Mouse (Mus musculus) left cerebral cortex, postnatal 14 days (tissue): Measurements from ENCODE around the gene Ube2c. TPM values are rescaled to one million over a fixed set of nuclear protein-coding genes. Genes with fewer than 3 reads are reported as not detected.

ENCODE experiments used
- DNase-seq, 2 experiments: peaks; one replicate each; pipeline ENCODE4 v3.0.0; 2021 to 2022; ENCODE audit warnings: low spot score in 2 of 2, mixed read lengths in 1 of 2
- intact Hi-C: fragments of 180-260 bp; cut with DNase I; formaldehyde crosslinking; loops from one replicate; pipeline ENCODE4 v1.15.1; 2025
- total RNA-seq, 2 experiments: library from RNA; stranded (reverse); gene quantifications; 2 replicates each; pipeline ENCODE4 v1.2.3; 2021

Ube2c gene
- total RNA-seq, 2 experiments from 2014 or later, result 2.0 to 3.0 TPM

DNA sequence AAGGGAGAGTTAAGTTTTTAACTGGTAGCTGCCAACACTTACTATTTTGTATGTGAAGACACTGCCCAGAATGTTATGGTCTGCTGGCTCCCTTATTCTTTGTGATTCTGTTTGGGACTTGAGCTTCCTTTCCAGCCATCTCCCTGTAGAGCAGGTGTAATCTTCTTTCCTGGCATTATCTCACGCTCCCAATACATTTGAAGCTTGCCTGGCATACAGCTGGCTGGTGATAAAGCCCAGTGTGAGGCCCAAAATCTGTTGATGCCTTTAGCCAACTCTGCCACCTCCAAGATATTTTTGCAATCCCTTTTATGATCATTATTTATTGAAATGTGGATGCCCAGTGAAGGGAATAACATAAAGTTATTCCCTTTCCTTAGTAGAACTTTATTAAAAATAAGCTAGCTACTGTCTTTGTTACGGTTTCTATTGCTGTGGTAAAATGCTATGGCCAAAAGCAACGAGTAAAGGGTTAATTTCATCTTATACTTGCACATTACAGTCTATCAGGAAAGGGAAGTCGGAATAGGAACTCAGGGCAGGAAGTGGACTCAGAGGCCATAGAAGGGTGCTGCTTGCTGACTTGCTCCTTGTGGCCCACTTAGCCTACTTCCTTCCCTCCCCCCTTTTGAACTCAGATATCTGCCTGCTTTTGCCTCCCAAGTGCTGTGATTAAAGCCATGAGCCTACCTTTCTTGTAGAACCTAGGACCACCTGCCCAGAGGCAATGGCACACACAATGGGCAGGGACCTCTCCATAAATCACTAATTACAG is 9.5 kb upstream of the Ube2c start:
- intact Hi-C loops, result no loop called here
- DNase-seq, result no peak

DNA sequence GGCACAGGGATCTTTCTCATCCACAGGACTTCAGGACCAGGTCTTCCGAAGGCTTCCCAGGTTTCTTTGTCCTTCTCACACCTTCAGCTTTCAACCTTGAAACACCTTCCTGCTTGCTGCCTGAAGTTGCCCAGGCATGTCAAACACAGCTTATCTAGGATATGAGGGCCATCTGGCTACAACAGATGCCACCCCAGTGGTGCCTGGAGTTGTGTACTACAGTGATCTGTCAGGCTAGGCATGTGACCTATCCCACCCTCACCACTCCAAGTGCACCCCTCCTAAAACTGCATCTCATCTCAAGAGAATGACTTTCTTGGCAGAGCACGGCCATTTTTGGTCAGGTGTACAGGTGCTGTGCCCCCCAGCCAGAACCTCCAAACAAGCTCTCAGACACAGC is 8.2 kb upstream of the Ube2c start:
- no peak for DNase-seq
- intact Hi-C loops, result no loop called here

DNA sequence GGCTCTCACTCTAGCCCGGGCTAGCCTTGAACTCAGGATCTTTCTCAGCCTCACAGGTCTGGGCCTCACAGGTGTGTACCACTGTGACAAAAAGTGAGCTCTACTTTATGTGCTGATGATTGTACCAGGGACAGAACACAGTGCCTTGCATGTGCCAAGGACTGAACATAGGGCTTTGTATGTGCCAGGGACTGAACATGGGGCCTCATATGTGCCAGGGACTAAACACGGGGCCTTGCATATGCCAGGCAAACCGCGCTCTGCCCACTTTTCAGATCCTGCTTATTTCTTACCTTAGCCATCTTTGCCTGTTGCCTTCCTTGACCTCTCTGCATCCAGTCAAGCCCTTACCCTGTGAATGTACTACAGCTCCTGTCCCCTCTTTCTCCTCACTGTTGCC is 7.7 kb upstream of the Ube2c start:
- DNase-seq, result no peak
- intact Hi-C loops, result no loop called here

DNA sequence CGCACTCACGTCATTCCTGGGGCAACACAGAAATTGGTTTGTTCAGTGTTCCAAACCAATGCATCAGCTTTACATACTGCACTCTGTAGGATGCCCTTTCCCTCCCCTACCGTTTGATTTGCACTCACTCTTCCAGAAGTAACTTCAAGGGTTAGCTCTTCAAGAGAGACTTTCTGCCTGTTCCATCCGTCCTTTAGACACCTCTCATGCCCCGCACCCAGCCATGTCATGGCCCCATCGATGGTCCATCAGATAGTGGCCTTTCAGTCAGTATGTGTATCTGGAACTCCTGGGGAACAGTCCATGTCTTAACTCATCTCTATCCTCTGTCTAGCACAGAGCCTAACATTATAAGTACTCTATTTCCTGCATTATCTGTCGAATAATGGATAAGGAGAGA is 7.1 kb upstream of the Ube2c start:
- DNase-seq, result no peak
- intact Hi-C loops, result no loop called here

DNA sequence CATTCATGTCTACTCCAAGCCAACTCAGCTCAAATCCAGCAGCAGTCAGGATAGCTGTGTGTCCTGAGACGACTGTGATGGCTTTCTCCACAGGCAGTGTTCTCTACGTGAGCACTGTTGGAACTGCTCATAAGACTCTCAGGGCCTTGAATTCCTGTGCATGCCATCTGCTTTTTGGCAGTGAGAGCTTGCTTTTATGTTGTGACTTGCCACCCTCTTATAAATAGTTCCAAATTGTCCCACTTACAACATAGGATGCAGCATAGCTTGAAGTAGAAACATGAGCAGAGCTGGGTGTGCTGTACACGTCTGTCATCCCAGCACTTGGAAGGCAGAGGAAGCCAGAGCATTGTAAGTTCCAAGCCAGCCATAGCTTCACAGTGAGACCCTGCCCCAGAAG is 3.9 kb upstream of the Ube2c start:
- DNase-seq, result peak; percentile 51 to 81
- intact Hi-C loops, result no loop called here

DNA sequence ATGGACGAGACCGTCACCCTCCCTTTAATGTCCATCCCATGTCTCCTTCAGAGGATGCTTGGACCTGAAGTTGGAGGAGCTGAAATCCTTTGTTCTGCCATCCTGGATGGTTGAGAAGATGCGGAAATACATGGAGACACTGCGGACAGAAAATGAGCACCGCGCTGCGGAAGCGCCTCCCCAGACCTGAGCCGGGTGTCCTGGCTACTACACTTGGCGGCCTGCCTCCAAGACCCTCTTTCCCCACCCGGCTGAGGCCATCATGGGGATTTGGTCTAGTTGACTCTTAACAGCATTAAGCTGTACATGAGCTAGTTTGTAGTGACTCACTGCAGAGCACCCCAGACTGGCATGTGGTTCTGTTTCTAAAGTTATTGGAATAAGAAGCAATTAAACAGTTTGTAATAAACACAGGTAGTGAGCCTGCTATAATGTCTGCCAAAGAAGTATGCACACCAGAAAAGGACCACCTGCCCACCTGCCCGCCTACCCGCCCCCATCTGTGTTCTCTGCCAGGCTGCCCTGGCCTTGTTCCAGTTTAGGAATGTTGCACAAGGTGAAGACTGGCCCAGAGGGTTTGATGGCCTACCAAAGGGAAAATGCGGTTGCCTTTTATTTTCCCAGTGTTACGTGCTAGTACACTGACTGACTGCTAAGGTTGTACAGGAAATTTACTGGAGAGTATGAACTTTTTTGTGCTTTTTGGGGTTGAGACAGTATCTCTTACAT is 1.7 kb upstream of the Ube2c start:
- intact Hi-C loops, result no loop called here
- no peak for DNase-seq

DNA sequence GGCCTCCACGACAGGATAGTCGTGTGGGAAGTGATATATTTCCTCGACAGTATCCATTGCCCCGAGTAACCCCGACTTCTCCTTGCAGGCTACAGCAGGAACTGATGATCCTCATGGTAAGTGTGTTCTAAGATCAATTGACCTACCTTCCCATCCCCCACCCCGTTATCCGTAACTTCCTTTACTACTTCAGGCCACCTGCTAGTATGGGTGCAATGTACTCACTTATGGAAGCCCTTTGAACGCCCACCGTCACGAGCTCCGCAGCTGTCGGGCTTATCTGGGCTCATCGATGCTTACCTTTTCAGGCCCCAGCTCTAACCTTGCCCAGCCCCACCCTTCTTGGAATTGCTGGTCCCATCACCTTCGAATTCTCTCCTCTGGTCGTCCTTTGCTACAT is 581 bp downstream of the Ube2c start:
- DNase-seq, result no peak
- intact Hi-C loops, result no loop called here

DNA sequence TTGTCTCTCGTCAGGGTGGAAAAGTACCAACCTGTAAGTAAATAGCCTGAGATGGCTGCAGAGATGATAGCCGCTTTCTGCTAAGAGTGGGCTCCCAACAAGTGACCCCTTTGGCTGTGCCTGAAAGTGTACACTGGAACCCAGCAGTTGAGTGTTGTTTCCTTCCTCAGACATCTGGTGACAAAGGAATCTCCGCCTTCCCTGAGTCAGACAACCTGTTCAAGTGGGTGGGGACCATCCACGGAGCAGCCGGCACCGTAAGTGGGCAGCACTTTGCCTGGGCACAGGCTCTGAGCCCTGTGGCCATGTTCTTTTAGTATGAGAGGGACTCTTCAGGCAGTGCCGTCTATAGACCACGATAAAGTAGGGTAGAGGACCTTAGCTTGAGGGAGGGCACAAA is 1.4 kb downstream of the Ube2c start:
- DNase-seq, result no peak
- intact Hi-C loops, result no loop called here

DNA sequence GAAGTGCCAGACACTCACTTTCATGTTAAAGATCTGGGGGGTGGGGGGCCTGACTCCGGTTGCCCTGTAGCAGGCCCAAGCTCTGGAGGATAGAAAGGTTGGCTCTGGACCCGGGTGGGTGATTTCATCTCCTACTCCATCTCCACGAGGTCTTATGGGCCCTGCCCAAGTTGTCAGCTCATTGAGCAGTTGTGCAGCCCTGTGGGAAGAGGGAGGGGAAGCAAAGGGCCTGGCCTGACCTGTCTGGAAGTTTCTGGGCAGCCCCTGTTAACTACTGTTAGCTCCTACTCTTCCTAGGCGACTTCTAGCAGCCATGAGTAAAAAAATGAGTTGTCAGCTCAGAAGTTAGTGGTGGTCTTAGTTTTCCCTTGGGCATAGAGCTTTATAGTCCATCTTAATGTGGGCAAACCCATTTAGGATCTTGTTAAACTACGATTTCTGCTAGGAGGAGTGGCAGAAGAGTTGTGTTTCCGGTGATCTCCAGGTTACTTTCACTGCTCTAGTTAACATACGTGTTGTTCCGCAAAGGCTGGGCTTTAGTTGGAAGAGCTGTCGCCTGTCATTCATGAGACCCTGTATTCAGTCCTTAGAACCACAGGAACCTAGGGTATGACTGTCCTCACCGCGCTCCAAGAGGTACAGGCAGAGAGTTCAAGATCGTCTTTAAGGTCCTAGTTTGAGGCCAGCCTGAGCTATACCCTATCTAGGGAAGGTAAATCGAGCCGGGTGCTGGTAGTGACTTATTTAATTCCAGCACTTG is 3.7 kb downstream of the Ube2c start:
- DNase-seq, result no peak
- intact Hi-C loops, result no loop called here

DNA sequence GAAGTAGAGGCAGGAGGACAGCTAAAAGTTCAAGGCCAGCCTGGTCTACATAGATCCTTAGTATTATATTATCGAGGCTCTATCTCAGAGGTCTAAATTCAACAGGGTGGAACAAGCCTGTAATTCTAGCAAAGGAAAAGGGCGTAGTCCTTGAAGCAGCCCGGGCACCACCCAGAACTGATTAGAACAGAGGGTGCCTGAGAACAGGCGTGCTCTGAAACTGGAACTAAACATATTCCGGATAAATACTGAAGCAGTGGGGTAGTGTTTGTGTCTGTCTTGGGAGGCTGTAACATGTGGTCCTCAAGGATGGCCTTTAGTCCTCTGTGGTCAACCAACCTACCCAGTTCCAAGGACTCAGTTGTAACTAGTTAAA is 4.3 kb downstream of the Ube2c start:
- no peak for DNase-seq
- intact Hi-C loops, result no loop called here

DNA sequence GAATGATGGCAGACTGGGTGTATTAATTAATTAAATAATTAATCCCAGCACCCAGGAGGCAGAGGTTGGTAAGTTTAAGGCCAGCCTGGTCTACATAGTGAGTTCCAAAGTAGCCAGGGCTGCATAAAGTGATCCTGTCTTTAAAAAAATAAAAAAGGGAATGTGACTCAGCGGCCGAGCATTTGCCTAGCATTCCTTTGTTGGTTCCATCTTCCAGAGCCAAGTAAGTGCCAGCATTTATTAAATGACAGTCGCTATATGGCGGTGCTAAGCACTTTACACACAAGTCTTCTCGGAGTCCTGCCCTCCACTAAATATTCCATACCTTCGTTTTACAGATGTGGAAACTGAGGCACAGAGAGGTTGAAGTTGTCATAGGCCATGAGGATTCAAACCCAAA is 6.4 kb downstream of the Ube2c start:
- no peak for DNase-seq
- intact Hi-C loops, result no loop called here

DNA sequence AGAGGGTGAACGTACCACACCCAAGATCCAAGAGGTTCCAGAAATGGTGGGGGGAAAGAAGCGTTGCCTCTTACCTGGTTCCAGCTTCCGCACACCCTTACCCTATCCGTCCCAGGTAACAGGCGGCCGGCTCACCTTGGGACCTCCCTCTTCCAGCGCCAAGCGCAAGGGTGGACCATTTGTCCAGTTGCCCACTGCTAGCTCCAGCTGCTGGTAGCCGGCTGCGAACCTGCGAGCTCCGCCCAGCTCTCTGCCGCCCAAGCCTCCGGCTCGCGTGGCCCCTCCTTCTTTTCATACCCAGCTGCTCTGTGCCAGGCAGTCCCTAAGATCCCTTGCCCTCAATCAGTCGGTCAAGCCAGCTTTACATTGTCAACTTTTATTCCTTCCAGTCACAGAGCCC is 7.1 kb downstream of the Ube2c start:
- DNase-seq, result no peak
- intact Hi-C loops, result no loop called here

DNA sequence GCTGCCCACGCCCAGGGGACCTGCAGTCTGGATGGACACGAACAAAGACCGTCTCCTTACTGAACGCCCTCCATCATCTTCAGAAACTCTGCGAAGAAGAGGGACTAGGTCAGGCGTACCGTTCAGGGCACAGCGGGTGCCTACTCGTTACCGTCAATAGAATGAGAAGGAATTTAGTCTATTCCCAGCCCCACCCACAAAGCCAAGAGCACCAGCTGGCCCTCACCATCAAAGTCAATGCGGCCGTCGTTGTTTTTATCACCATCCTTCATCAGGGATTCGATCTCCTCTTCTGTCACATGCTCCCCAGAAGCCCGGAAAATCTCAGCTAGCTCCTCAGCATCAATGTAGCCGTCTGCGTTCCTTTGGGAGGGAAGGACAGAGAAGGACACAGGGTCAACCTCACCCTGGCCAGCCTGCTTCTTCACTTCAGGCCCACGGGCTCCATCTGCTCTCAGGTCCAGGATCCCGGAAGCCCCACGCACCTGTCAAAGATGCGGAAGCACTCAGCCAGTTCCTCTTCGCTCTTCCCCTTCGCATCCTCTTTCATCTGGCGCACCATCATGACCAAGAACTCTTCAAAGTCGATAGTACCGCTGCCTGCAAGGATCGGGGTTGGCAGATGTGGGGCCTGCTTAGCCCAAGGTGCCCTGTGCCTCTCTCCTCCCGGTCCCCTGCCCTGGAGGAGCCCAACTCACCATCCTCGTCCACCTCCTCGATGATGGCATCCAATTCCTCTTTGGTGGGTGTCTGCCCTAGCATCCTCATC is 7.7 kb downstream of the Ube2c start:
- intact Hi-C loops, result no loop called here
- no peak for DNase-seq

DNA sequence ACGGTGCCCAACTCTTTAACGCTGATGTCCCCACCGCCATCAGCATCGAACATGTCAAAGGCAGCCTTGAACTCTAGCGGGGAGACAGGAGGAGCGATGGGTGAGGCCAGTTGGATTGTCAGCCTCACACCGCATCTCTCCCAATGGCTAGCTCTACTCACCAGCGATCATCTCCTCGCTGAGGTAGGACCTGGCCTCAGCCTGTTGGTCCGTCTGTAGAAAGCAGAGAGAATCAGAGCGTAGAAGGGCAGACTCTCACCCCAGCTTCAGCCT is 8.3 kb downstream of the Ube2c start:
- intact Hi-C loops, result no loop called here
- DNase-seq, result no peak

DNA sequence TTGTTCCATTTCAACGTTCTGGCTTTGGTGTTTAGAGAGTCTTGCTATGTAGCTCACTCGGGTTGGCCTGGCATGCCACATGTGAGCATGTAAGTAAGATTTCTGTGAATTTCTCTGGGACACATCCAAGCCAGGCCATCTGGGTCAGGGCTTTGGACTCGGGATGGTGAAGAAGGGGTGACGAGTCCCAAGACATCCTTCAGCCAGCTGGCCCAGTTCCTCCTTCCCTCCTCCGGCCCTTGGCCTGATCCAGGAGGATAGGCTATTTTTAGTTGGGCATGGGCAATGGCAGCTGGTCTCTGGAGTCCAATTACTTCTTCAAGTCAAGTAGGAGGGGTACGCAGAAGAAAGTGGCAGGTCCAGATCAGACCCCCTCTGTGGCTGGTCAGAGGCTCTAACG is 9.1 kb downstream of the Ube2c start:
- DNase-seq, result no peak
- intact Hi-C loops, result no loop called here

DNA sequence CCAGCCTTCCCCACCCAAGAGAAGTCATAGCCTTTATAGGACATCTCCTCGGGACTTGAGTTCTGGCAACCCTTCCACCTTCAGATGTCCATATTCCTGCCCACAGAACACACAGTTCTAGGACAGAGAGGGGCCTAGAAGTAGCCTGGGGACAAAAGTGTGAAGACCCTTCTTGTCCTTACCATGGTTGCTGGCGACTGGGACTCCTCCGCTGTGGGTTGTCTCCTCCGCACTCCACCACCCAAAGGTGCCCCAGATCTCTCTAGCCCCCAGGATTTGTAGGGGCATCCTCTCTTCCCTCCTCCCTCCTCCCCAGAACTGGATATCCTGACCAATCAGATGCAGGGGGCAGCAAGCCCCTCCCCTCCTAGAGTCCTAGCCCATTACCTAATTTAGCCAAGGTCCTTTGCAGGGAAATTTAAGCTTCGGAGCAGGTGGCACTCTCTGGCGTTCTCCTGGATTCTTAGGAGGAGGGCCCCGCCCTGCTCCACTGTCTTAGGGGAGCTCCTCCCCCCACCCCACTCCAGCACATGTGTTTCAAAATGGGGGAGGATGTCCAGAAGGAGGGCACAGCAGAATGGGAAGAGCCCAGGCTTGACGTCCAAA is 9.9 kb downstream of the Ube2c start, which contains the start of gene Tnnc2:
TSS of gene Tnnc2 (minus strand) at position 487 of the 606 bp plus-strand sequence.
- intact Hi-C loops, result no loop called here
- DNase-seq, result no peak

DNA sequence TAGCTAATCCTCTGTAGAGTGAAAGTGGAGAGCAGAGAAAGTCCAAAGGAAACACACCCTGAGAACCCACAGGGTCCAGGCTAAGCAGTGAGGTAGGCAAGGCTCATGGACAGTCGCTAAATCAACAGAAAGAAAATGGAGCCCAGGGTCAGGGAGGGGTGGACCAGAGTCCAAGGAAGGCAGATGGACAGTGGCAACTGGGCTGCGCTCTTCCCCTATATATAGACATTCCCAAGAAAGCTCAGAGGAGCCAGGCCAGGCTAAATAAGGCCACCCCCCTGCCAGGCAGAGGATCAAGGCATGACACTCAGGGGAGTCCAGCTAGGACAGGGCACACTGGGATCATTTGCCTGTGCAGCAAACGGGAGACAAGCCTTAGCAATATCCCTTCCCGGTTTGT is 12.2 kb downstream of the Ube2c start:
- intact Hi-C loops, result no loop called here
- no peak for DNase-seq

DNA sequence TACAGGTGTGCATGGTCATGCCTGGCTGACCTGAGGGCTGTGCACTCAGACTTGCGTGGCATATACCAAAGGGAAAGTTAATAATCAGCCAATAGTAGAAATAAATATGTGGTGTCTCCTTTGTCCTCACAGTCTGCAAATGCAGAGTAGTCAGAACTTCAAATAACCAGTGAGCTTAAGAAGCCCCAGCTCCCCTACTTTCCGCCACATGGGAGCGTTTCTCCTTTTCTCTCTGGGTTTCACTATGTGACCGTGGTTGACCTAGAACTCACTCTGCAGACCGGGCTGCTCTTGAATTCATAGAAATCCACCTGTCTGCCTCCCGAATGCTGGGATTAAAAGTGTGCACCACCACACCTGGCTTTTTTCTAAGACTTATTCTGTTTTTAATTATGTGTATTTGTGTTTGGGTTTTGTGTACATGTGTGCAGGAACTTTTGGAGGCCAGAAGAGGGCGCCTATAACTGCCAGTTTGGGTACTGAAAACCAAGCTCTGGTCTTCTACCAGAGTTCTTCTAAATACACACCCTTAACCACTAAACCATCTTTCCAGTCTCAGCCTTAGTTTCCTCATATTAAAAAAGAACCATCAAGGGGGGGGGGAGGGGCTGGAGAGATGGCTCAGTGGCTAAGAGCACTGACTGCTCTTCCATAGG is 14.4 kb downstream of the Ube2c start:
- DNase-seq, result no peak
- intact Hi-C loops, result no loop called here

DNA sequence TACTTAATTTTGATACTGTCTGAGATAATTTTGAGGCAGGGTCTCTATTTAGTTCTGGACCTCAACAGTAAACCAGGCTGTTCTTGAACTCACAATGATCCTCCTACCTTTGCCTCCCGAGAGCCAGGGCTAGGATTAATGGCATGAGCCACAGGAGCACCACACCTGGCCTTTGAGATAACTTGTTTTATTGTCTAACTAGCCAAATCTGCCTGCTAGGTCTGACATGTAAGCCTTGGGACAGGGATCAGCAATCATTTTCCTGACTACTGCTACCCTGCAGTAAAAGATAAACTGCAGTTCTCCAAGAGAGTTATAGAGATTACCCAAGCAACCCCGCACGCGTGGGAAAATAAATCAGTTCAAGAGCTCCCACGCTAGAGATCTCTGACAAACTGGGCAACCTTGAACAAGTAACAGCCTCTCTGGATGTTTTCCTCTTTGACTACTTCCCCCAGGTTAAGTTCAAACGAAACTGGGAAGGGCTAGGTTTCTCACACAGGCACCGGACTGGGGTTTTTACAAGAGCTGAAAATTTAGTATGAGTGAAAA is 15.2 kb downstream of the Ube2c start:
- DNase-seq, result no peak
- intact Hi-C loops, result no loop called here
